Comparison of ENCODE assay signal across 27 mouse cellular contexts in genomic region chr3:61161384-61161783, GRCm38 (mm10).
"Had no signal": no experiment of that assay in that cellular context is flagged by ENCODE, and none has a peak within 500 bp of the region (broad histone marks: within the 10 kb centered on the region; RNA-seq: fewer than 3 reads in every experiment).

No protein-coding gene starts in this region.

- ATAC-seq: forebrain, embryonic 13.5 days; forebrain, embryonic 14.5 days; forebrain, embryonic 15.5 days; forebrain, embryonic 16.5 days; forebrain, postnatal 0 days had no signal

- DNase-seq: cerebellum, adult 9-10 months; cerebellum, adult 9-11 months; cerebellum, postnatal 10 days; cerebellum, postnatal 14 days; cerebellum, postnatal 25 days; cerebellum, postnatal 36 days; embryo, embryonic 11 days; forebrain, postnatal 0 days; gastrocnemius, adult 2 months; gastrocnemius, postnatal 10 days; gastrocnemius, postnatal 14 days; gastrocnemius, postnatal 25 days; gastrocnemius, postnatal 36 days; heart, adult 11 months; heart, adult 18-20 months; heart, adult 2 months had no signal

- H3K4me3 ChIP-seq: embryonic facial prominence, embryonic 10.5 days; embryonic facial prominence, embryonic 12.5 days; embryonic facial prominence, embryonic 13.5 days; embryonic facial prominence, embryonic 15.5 days; erythroblast, embryonic 14.5 days; forebrain, embryonic 10.5 days; forebrain, embryonic 12.5 days; forebrain, embryonic 13.5 days; forebrain, embryonic 15.5 days; gastrocnemius, adult 2 months; heart, adult 2 months had no signal

- H3K4me2 ChIP-seq: embryonic facial prominence, embryonic 12.5 days; embryonic facial prominence, embryonic 13.5 days; embryonic facial prominence, embryonic 15.5 days; forebrain, embryonic 12.5 days; forebrain, embryonic 13.5 days; forebrain, embryonic 15.5 days had no signal

- H3K4me1 ChIP-seq: embryonic facial prominence, embryonic 10.5 days; embryonic facial prominence, embryonic 12.5 days; embryonic facial prominence, embryonic 13.5 days; embryonic facial prominence, embryonic 15.5 days; forebrain, embryonic 10.5 days; forebrain, embryonic 12.5 days; forebrain, embryonic 13.5 days; forebrain, embryonic 15.5 days had no signal

- H3K27me3 ChIP-seq: embryonic facial prominence, embryonic 12.5 days; embryonic facial prominence, embryonic 13.5 days; embryonic facial prominence, embryonic 15.5 days; forebrain, embryonic 12.5 days; forebrain, embryonic 13.5 days; forebrain, embryonic 15.5 days had no signal

- H3K36me3 ChIP-seq: embryonic facial prominence, embryonic 10.5 days; embryonic facial prominence, embryonic 12.5 days; embryonic facial prominence, embryonic 13.5 days; embryonic facial prominence, embryonic 15.5 days; forebrain, embryonic 10.5 days; forebrain, embryonic 12.5 days; forebrain, embryonic 15.5 days had no signal

- H3K9me3 ChIP-seq: embryonic facial prominence, embryonic 10.5 days; embryonic facial prominence, embryonic 12.5 days; embryonic facial prominence, embryonic 13.5 days; embryonic facial prominence, embryonic 15.5 days; forebrain, embryonic 10.5 days; forebrain, embryonic 12.5 days; forebrain, embryonic 13.5 days; forebrain, embryonic 15.5 days had no signal

- H3K9ac ChIP-seq: embryonic facial prominence, embryonic 12.5 days; embryonic facial prominence, embryonic 13.5 days; embryonic facial prominence, embryonic 15.5 days; forebrain, embryonic 12.5 days; forebrain, embryonic 13.5 days; forebrain, embryonic 15.5 days; forebrain, postnatal 0 days had no signal

- H3K27ac ChIP-seq: embryonic facial prominence, embryonic 10.5 days; embryonic facial prominence, embryonic 12.5 days; embryonic facial prominence, embryonic 13.5 days; embryonic facial prominence, embryonic 15.5 days; forebrain, embryonic 10.5 days; forebrain, embryonic 12.5 days; forebrain, embryonic 13.5 days; forebrain, embryonic 15.5 days; gastrocnemius, adult 2 months; heart, adult 2 months had no signal
